Mouse (Mus musculus): ENCODE data around the gene Efhc1. TPM values are rescaled to one million over a fixed set of nuclear protein-coding genes. Genes with fewer than 3 reads are reported as not detected.

Gene Efhc1
- polyA plus RNA-seq, 1 experiment, result 4.2 TPM

DNA sequence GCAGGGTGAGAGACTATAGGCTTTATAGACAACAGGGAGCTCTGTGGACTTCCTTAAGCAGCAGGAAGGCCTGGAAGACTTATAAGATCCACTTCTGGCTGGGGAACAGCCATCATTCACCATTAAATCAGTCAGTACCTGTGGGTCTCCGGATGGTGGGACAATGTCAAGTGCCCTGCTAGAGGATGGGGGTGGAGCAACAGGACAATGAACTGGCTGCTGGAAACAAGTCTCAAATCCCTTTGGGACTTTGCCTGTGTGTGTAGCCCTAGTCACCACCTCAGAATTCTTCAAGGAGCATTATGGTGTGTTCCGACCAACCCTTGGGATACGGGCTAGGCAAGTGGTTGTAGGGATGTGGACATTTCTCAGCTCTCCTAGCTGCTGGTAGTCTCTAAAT lies 71.7 kb downstream of the Efhc1 start:
- Histone ChIP-seq H3K27me3 (ENCODE audit: control insufficient read depth, insufficient read depth, low read length, poor library complexity, severe bottlenecking) (no peaks in the 10 kb centered on the region), H3K4me1 (ENCODE audit: control insufficient read depth, insufficient read depth, low read length) (no peaks in the 10 kb centered on the region), H3K9me3 (replicated peaks; ENCODE audit: control insufficient read depth, insufficient read depth, low read length, poor library complexity, severe bottlenecking) (no peaks in the 10 kb centered on the region), H3K27ac (ENCODE audit: insufficient read depth, low read length) (no peak overlapping the region), H3K4me3 (ENCODE audit: low read depth, low read length) (no peak overlapping the region), H3K9ac (ENCODE audit: low read depth, poor library complexity, severe bottlenecking) (no peak overlapping the region), H3K36me3 (ENCODE audit: control insufficient read depth, insufficient read depth, low read length, poor library complexity, severe bottlenecking) (no peaks in the 10 kb centered on the region)
- no peak for TF ChIP-seq POLR2A (IDR thresholded peaks at IDR 0.05; ENCODE audit: insufficient read depth, low read length)
- TF ChIP-seq CTCF (IDR thresholded peaks at IDR 0.05; ENCODE audit: low read depth, low read length), result no peak
- TF ChIP-seq EP300 (IDR thresholded peaks at IDR 0.05; ENCODE audit: insufficient read depth, low read depth, low read length), result no peak

DNA sequence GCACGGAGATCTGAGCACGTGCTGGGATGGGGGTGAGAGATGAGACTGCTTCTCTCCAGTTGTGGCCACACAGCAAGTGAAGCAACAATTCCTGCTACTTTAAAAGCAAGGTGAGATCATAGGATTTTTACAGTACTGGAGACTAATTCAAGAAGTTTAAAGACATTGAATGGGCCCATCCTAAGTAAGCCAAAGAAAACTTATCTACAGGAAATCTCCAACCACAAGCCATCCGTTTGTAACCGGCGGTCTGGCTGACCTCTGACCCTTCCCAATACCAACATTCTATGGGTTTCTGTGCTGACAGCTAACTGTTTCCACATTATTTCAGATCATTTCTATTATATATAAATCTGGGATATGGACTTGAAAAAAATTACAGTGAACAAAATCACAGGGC lies 73.8 kb downstream of the Efhc1 start:
- Histone ChIP-seq H3K4me1 (ENCODE audit: control insufficient read depth, insufficient read depth, low read length) (no peaks in the 10 kb centered on the region), H3K27me3 (ENCODE audit: control insufficient read depth, insufficient read depth, low read length, poor library complexity, severe bottlenecking) (no peaks in the 10 kb centered on the region), H3K36me3 (ENCODE audit: control insufficient read depth, insufficient read depth, low read length, poor library complexity, severe bottlenecking) (no peaks in the 10 kb centered on the region), H3K9ac (ENCODE audit: low read depth, poor library complexity, severe bottlenecking) (no peak overlapping the region), H3K27ac (ENCODE audit: insufficient read depth, low read length) (no peak overlapping the region), H3K4me3 (ENCODE audit: low read depth, low read length) (no peak overlapping the region), H3K9me3 (replicated peaks; ENCODE audit: control insufficient read depth, insufficient read depth, low read length, poor library complexity, severe bottlenecking) (no peaks in the 10 kb centered on the region; the same call in 1 of the 2 replicates)
- TF ChIP-seq POLR2A (IDR thresholded peaks at IDR 0.05; ENCODE audit: insufficient read depth, low read length) (no peak), EP300 (IDR thresholded peaks at IDR 0.05; ENCODE audit: insufficient read depth, low read depth, low read length) (no peak), CTCF (IDR thresholded peaks at IDR 0.05; ENCODE audit: low read depth, low read length) (no peak)

DNA sequence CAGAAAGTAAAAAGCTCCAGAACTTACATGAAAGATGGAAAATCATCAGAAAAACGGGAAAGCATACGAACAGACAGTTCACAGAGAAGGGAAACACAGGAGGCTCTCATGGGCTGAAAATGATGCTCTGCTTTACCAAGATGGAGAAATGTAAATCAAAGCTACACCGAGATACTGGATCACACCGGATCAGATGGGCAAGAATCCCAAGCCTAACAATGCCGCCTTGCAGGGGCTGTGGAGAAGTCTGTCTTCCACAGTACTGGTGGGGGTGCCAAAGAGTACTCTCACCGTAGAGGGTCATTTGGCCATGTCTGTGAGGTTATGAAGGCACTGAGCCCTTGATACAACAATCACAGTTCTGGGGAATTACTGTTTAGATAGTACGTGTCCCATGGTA lies 75.1 kb downstream of the Efhc1 start:
- no peak for TF ChIP-seq EP300 (IDR thresholded peaks at IDR 0.05; ENCODE audit: insufficient read depth, low read depth, low read length)
- TF ChIP-seq CTCF (IDR thresholded peaks at IDR 0.05; ENCODE audit: low read depth, low read length), result no peak
- TF ChIP-seq POLR2A (IDR thresholded peaks at IDR 0.05; ENCODE audit: insufficient read depth, low read length), result no peak
- Histone ChIP-seq H3K4me3 (ENCODE audit: low read depth, low read length) (no peak overlapping the region), H3K9me3 (replicated peaks; ENCODE audit: control insufficient read depth, insufficient read depth, low read length, poor library complexity, severe bottlenecking) (no peaks in the 10 kb centered on the region; the same call in 1 of the 2 replicates), H3K9ac (ENCODE audit: low read depth, poor library complexity, severe bottlenecking) (no peak overlapping the region), H3K36me3 (ENCODE audit: control insufficient read depth, insufficient read depth, low read length, poor library complexity, severe bottlenecking) (no peaks in the 10 kb centered on the region), H3K27me3 (ENCODE audit: control insufficient read depth, insufficient read depth, low read length, poor library complexity, severe bottlenecking) (no peaks in the 10 kb centered on the region), H3K27ac (ENCODE audit: insufficient read depth, low read length) (no peak overlapping the region), H3K4me1 (ENCODE audit: control insufficient read depth, insufficient read depth, low read length) (no peaks in the 10 kb centered on the region)

DNA sequence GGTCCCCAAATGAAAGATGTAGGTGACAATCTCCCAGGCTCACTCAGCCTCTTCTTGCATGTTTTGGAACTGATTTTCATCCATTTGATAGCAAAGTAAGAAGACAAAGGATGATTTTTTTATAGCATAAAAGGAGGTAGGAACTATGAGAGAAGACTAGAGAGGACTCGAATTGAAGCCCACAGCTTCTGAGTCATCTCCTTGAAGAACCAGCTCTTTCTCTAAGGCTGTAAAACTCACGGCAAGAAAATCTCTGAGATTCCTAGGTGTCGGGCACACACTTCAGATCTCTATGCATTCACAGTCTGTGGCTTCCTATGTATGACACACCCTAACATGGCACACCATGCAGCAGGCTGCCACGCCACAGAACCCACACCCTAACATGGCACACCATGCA lies 77.6 kb downstream of the Efhc1 start:
- H3K9ac ChIP-seq (ENCODE audit: low read depth, poor library complexity, severe bottlenecking), result no peak overlapping the region
- H3K36me3 ChIP-seq (ENCODE audit: control insufficient read depth, insufficient read depth, low read length, poor library complexity, severe bottlenecking), result no peaks in the 10 kb centered on the region
- H3K27ac ChIP-seq (ENCODE audit: insufficient read depth, low read length), result no peak overlapping the region
- H3K4me1 ChIP-seq (ENCODE audit: control insufficient read depth, insufficient read depth, low read length), result no peaks in the 10 kb centered on the region
- no peaks in the 10 kb centered on the region for H3K27me3 ChIP-seq (ENCODE audit: control insufficient read depth, insufficient read depth, low read length, poor library complexity, severe bottlenecking)
- H3K9me3 ChIP-seq (replicated peaks; ENCODE audit: control insufficient read depth, insufficient read depth, low read length, poor library complexity, severe bottlenecking), result no peaks in the 10 kb centered on the region; the same call in 1 of the 2 replicates
- no peak for TF ChIP-seq EP300 (IDR thresholded peaks at IDR 0.05; ENCODE audit: insufficient read depth, low read depth, low read length)
- no peak for TF ChIP-seq POLR2A (IDR thresholded peaks at IDR 0.05; ENCODE audit: insufficient read depth, low read length)
- TF ChIP-seq CTCF (IDR thresholded peaks at IDR 0.05; ENCODE audit: low read depth, low read length), result no peak
- H3K4me3 ChIP-seq (ENCODE audit: low read depth, low read length), result no peak overlapping the region

DNA sequence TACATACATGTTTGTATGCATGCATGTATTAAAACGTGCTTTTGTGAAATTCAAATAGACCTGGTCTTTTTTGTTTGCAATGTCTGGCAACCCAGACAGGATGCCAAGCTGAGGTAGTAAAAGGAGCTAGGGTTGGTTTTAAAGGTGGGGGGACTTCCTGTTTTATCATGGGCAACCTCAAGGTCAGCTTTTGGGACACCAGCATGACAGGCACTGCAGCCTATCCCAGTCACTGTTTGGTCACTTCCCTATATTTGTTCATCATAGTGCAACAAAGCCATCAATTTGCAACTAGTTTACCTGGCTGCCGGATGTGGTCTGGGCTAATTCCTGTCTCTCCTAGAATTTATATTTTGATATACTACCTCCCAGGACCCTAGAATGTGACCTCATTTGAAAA lies 80.2 kb downstream of the Efhc1 start:
- Histone ChIP-seq H3K4me1 (ENCODE audit: control insufficient read depth, insufficient read depth, low read length) (no peaks in the 10 kb centered on the region), H3K4me3 (ENCODE audit: low read depth, low read length) (no peak overlapping the region), H3K27ac (ENCODE audit: insufficient read depth, low read length) (no peak overlapping the region), H3K27me3 (ENCODE audit: control insufficient read depth, insufficient read depth, low read length, poor library complexity, severe bottlenecking) (no peaks in the 10 kb centered on the region; the same call in 1 of the 2 replicates), H3K36me3 (ENCODE audit: control insufficient read depth, insufficient read depth, low read length, poor library complexity, severe bottlenecking) (no peaks in the 10 kb centered on the region), H3K9me3 (replicated peaks; ENCODE audit: control insufficient read depth, insufficient read depth, low read length, poor library complexity, severe bottlenecking) (no peaks in the 10 kb centered on the region; the same call in 1 of the 2 replicates), H3K9ac (ENCODE audit: low read depth, poor library complexity, severe bottlenecking) (no peak overlapping the region)
- TF ChIP-seq EP300 (IDR thresholded peaks at IDR 0.05; ENCODE audit: insufficient read depth, low read depth, low read length) (no peak), POLR2A (IDR thresholded peaks at IDR 0.05; ENCODE audit: insufficient read depth, low read length) (no peak), CTCF (IDR thresholded peaks at IDR 0.05; ENCODE audit: low read depth, low read length) (no peak)

DNA sequence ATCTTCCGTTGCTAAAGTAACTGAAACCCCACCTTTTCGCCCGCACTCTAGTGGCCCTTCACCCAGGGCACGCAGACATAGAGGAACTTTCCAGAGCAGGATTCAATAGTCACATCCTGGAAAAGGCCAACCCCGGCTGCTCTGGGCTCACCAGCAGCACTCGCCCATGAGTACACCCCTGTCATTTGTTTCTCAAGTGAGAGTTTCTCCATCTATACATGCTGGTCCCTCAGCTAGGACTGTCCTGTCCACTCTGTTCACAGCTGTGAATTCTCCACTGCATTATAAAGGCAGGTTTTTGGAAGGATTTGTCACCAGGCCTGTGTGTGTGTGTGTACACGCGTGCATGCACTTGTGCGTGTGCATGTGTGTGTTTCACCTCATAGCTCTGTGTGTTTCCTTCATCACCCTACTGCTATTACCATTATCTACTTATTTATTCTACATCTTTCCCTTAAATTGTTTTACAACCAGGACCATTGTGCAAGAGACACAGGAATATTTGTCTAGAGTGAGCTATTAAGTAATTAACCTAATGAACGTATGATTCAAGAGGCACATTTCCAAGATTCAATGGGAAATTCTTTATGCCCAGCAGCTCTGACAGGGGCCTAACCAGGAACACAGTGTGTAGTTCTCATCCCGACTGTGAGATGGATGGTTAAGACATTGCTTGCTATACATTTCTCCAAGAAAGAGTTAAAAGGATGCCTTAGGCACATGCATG lies 81.8 kb downstream of the Efhc1 start:
- H3K27me3 ChIP-seq (ENCODE audit: control insufficient read depth, insufficient read depth, low read length, poor library complexity, severe bottlenecking), result no peaks in the 10 kb centered on the region; the same call in 1 of the 2 replicates
- H3K4me1 ChIP-seq (ENCODE audit: control insufficient read depth, insufficient read depth, low read length), result no peaks in the 10 kb centered on the region
- H3K36me3 ChIP-seq (ENCODE audit: control insufficient read depth, insufficient read depth, low read length, poor library complexity, severe bottlenecking), result no peaks in the 10 kb centered on the region
- H3K9ac ChIP-seq (ENCODE audit: low read depth, poor library complexity, severe bottlenecking), result no peak overlapping the region
- H3K4me3 ChIP-seq (ENCODE audit: low read depth, low read length), result no peak overlapping the region
- H3K27ac ChIP-seq (ENCODE audit: insufficient read depth, low read length), result no peak overlapping the region
- H3K9me3 ChIP-seq (replicated peaks; ENCODE audit: control insufficient read depth, insufficient read depth, low read length, poor library complexity, severe bottlenecking), result no peaks in the 10 kb centered on the region; the same call in 1 of the 2 replicates
- TF ChIP-seq CTCF (IDR thresholded peaks at IDR 0.05; ENCODE audit: low read depth, low read length) (no peak), EP300 (IDR thresholded peaks at IDR 0.05; ENCODE audit: insufficient read depth, low read depth, low read length) (no peak), POLR2A (IDR thresholded peaks at IDR 0.05; ENCODE audit: insufficient read depth, low read length) (no peak)

All from ES-Bruce4 (cell line).